Mouse (Mus musculus) intestine, embryonic 16.5 days (tissue): ENCODE measurements around the gene Gm21983. TPM values are rescaled to one million over a fixed set of nuclear protein-coding genes. Genes with fewer than 3 reads are reported as not detected.
A peak's percentile ranks its signal among the peaks of the same experiment; 100 is the strongest.

Source experiments
- ATAC-seq: fragments of 200-750 bp; cut with Nextera tagmentation; 2 replicates; pipeline ENCODE4 v1.8.0; 2017; ENCODE audit warnings: moderate TSS enrichment, moderate library complexity
- H3K27ac ChIP-seq: fragments of 300-500 bp; sonication (generic); 2 replicates; pipeline ENCODE4 v1.5.1; 2014; ENCODE audit warnings: mild to moderate bottlenecking, low read length
- H3K27me3 ChIP-seq: fragments of 300-500 bp; sonication (generic); replicated peaks from 2 replicates; pipeline ENCODE4 v1.6.1; 2014; ENCODE audit warnings: low read length, control low read depth, mixed read lengths; ENCODE audit not compliant: control insufficient read depth, insufficient read depth
- H3K36me3 ChIP-seq: fragments of 300-500 bp; sonication (generic); 2 replicates; pipeline ENCODE4 v1.6.1; 2014; ENCODE audit warnings: low read length, control low read depth; ENCODE audit not compliant: control insufficient read depth, insufficient read depth
- H3K4me1 ChIP-seq: fragments of 300-500 bp; sonication (generic); 2 replicates; pipeline ENCODE4 v1.6.1; 2014; ENCODE audit warnings: low read length, control low read depth, mixed read lengths; ENCODE audit not compliant: control insufficient read depth, insufficient read depth
- H3K4me2 ChIP-seq: fragments of 300-500 bp; sonication (generic); 2 replicates; pipeline ENCODE4 v1.6.1; 2014; ENCODE audit warnings: low read depth, low read length, control low read depth
- H3K4me3 ChIP-seq: fragments of 300-500 bp; sonication (generic); 2 replicates; pipeline ENCODE4 v1.5.1; 2014; ENCODE audit warnings: mild to moderate bottlenecking, low read length
- H3K9ac ChIP-seq: fragments of 300-500 bp; sonication (generic); 2 replicates; pipeline ENCODE4 v1.6.1; 2014; ENCODE audit warnings: low read depth, low read length
- H3K9me3 ChIP-seq: fragments of 300-500 bp; sonication (generic); 2 replicates; pipeline ENCODE4 v1.6.1; 2016; ENCODE audit warnings: low read length, control low read depth; ENCODE audit not compliant: control insufficient read depth
- WGBS: fragments of 180-500 bp; shearing (Covaris S2); extraction: QIAGEN DNeasy Blood & Tissue Kit; methylation state at CpG from one replicate; pipeline ENCODE4 v1.1.7; 2014; 5-methylcytosine and 5-hydroxymethylcytosine counted together
- polyA plus RNA-seq: library from polyadenylated mRNA; unstranded; fragments of >200 nt; fragmentation: Nextera tagmentation; extraction: Ambion mirVana; gene quantifications from 2 replicates; pipeline ENCODE4 v1.2.1, GENCODE M21; 2015

Gene Gm21983
- polyA plus RNA-seq, 1 experiment from 2014 or later: not detected

DNA sequence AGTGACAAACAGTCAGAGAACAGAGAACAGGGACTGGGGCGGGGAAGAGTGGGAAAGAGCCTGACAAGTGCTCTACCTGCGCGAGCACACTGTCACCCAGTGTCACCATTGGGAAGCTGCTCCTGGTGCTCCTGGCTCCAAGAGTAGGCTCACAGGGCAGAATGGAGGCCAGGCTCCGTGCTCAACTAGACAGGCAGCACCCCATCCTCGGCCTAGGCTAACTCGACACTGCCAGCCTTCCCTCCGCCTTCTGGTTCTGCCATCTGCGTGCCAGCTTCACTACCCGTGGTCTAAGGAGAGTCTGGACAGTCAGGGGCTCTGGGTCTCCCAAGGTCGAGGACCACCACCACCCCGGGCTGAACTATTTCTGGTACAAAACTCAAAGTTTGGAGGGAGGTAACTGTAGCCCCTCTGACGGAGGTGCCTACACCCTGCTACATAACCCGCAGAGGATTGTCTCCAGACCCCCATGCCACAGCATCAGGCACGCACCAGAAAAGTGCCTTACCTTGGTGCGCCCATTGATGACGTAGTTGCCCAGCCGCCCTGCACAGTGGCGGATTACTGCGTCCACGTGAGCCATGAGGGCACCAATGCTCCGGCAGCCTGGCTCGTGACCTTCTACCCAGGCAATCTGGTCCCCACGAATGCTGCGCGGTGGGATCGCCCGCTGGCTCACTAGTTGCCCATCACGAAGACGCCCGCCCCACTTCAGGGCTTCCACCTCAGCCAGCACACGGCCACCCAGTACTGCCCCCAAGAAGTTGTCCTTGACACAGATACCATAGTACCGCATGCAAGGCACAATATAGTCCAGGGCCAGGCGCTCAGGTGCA, 16.6 kb downstream of the Gm21983 start:
- peaks cover 56% of the 10 kb centered on the region for H3K4me1 ChIP-seq
- peak overlapping the region; percentile 89 for H3K9ac ChIP-seq
- 77% methylated on average over 33 of the region's 33 CpGs for WGBS
- H3K27ac ChIP-seq: no peak overlapping the region; the same call in 1 of the 2 replicates
- peak overlapping the region; percentile 76 for H3K4me3 ChIP-seq
- no peaks in the 10 kb centered on the region for H3K9me3 ChIP-seq
- ATAC-seq: no peak
- H3K4me2 ChIP-seq: peak overlapping the region; percentile 85
- H3K36me3 ChIP-seq: peaks cover 7% of the 10 kb centered on the region
- no peaks in the 10 kb centered on the region for H3K27me3 ChIP-seq

DNA sequence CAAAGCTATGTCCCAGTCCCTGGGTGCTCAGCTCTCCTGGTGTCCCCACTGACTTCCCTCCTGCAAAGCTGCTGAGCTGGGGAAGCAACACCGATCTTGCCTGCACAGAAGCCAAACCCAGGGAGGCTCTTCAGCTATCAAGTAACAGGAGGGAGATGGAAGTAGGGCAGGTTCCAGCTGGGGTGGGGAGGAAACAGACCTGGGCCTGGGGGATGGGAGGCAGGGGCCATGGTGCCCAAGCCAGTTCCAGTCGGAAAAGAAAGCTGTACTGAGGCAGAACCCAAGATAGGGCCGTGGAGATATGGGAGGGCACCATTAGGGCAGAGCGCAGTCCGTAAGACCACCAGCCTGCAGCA, 17.5 kb downstream of the Gm21983 start:
- Histone ChIP-seq H3K27ac (no peak overlapping the region), H3K4me1 (peaks cover 56% of the 10 kb centered on the region), H3K4me2 (peak overlapping the region; percentile 14; the same call in 1 of the 2 replicates), H3K9ac (peak overlapping the region; percentile 89; the same call in 1 of the 2 replicates), H3K36me3 (peaks cover 13% of the 10 kb centered on the region), H3K9me3 (no peaks in the 10 kb centered on the region), H3K27me3 (no peaks in the 10 kb centered on the region), H3K4me3 (no peak overlapping the region; the same call in 1 of the 2 replicates)
- ATAC-seq: no peak
- 75% methylated on average over 5 of the region's 5 CpGs for WGBS

DNA sequence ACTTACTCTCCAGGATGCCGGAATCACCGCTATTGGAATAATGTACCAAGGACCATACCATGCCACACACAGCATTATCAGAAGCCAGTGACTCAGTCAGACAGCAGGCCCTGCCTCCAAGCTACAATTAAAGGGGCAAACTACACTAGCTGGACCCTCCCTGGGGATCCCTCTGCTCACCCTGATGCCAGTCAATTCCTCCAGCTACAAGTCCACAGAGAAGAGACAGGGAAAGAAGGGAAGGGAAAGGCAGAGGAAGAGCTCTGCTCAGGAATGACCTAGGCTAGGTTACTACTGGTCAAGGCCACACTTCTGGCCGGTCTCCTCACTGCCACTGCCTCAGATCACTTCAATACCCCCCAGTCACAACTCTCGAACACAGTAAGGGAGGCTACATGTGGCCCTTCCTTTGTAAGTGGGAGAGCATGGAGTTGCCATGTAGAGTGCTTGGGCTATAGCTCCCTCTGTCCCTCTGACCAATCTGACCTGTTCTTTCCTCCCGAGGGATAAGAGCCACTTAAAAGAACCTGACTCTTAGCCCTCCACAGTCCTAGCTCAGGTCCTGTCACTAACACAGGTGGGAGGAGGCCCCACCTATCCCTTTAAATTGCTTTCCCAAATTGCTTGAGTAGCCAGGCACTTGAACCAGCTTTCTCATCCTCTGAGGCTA, 18.0 kb downstream of the Gm21983 start:
- H3K4me3 ChIP-seq: no peak overlapping the region; the same call in 1 of the 2 replicates
- H3K36me3 ChIP-seq: peaks cover 15% of the 10 kb centered on the region
- 0 out of 2 replicates have a peak overlapping the region, but pooled peaks have one; percentile 89 for H3K9ac ChIP-seq
- WGBS: 78% methylated on average over 5 of the region's 5 CpGs
- no peaks in the 10 kb centered on the region for H3K27me3 ChIP-seq
- H3K4me1 ChIP-seq: peaks cover 56% of the 10 kb centered on the region
- no peak overlapping the region; the same call in 1 of the 2 replicates for H3K4me2 ChIP-seq
- no peaks in the 10 kb centered on the region for H3K9me3 ChIP-seq
- H3K27ac ChIP-seq: no peak overlapping the region
- no peak for ATAC-seq

DNA sequence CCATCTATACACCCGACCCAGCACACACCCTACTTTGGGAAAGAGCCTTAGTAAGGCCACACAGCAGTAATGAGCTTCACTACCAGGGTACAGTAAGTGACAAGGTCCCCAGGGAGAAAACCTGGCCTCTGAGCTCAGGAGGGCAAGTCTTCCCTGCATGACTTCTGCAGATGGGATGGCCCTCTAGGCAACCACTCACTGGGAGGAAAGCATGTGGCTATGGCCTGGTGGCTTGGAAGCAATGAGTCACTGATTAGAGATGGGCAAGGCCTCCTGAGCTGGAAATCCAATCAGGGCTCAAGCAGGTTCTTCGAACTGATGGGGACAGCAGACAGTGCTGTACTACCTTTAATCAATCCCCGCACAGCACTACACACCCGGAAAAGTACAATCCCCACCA, 19.1 kb downstream of the Gm21983 start:
- no peak overlapping the region for H3K27ac ChIP-seq
- 0 out of 2 replicates have a peak overlapping the region, but pooled peaks have one; percentile 8 for H3K9ac ChIP-seq
- H3K36me3 ChIP-seq: peaks cover 23% of the 10 kb centered on the region
- ATAC-seq: no peak
- no peaks in the 10 kb centered on the region for H3K27me3 ChIP-seq
- WGBS: 77% methylated on average over 4 of the region's 4 CpGs
- H3K9me3 ChIP-seq: no peaks in the 10 kb centered on the region
- no peak overlapping the region for H3K4me2 ChIP-seq
- H3K4me1 ChIP-seq: peaks cover 56% of the 10 kb centered on the region
- H3K4me3 ChIP-seq: no peak overlapping the region

DNA sequence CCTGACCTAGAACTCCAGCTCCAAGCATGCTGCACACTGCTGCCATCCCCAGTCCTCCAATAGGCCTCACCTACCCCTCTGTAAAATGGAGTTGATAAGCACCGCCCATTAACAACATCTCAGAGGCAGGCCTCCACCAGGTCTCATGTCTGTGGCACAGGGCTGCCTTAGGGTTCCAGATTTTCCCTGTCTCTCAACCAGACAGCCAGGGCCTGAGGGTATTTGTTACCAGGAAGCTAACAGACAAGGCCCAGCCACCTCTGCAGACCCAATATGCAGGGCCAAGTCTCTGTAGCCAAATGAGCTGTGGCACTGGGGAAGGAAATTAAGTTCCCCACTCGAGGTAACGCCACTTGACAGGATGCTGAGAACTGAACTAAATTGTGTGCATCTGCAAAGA, 20.0 kb downstream of the Gm21983 start:
- peaks cover 23% of the 10 kb centered on the region for H3K36me3 ChIP-seq
- whole genome bisulfite sequencing: 79% methylated on average over 3 of the region's 3 CpGs
- H3K9ac ChIP-seq: 0 out of 2 replicates have a peak overlapping the region, but pooled peaks have one; percentile 11
- H3K4me3 ChIP-seq: no peak overlapping the region
- no peak for ATAC-seq
- H3K4me2 ChIP-seq: no peak overlapping the region
- H3K27me3 ChIP-seq: no peaks in the 10 kb centered on the region
- H3K4me1 ChIP-seq: peaks cover 56% of the 10 kb centered on the region
- H3K9me3 ChIP-seq: no peaks in the 10 kb centered on the region
- H3K27ac ChIP-seq: peak overlapping the region; percentile 6; the same call in 1 of the 2 replicates

DNA sequence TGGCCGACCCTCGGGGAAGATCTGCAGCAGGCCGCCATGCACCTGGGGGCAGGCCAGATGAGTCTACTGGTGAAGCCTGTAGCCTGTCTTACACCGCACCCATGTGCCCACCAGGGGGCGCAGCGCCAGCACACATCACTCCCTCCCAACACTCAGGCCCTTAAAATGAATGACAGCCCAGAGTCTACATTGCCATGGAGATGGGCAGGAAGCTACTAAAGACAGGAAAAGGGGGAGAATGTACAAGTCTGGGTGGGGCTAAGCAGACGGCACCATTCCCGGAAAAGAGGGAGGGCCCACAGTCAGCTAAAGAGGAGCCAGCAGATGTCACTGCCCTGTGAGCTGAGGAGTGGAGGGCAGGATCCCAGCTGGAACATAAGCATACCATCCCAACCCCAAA, 21.0 kb downstream of the Gm21983 start:
- H3K4me3 ChIP-seq: no peak overlapping the region
- no peak overlapping the region for H3K4me2 ChIP-seq
- H3K9me3 ChIP-seq: no peaks in the 10 kb centered on the region
- peak; percentile 91 for ATAC-seq
- H3K36me3 ChIP-seq: peaks cover 23% of the 10 kb centered on the region
- H3K27me3 ChIP-seq: no peaks in the 10 kb centered on the region
- WGBS: 14% methylated on average over 8 of the region's 8 CpGs
- H3K27ac ChIP-seq: no peak overlapping the region
- H3K9ac ChIP-seq: no peak overlapping the region
- peaks cover 48% of the 10 kb centered on the region for H3K4me1 ChIP-seq

DNA sequence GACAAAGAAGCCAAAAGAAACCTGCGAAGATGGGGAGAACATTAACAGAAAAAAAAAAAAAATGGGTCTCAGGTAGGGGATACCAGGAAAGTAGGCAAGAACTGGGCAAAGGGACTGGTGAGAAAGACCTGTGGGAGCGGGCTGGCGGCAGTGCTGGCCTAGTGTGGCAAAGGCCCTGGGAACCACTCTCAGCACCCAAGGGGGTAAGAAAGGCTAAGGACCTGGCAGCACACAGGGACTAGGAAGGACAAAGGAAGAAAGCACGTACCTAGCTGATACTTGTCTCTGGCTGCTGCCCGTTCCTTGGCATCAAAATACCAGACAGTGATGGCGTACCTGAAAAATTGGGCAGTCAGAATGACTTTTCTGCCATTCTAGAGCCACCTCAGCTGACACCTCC, 21.6 kb downstream of the Gm21983 start:
- ATAC-seq: no peak
- Histone ChIP-seq H3K9ac (no peak overlapping the region), H3K36me3 (peaks cover 20% of the 10 kb centered on the region), H3K4me3 (no peak overlapping the region), H3K27ac (no peak overlapping the region), H3K4me1 (peaks cover 41% of the 10 kb centered on the region), H3K4me2 (no peak overlapping the region), H3K9me3 (no peaks in the 10 kb centered on the region), H3K27me3 (no peaks in the 10 kb centered on the region)
- WGBS: 92% methylated on average over 6 of the region's 6 CpGs

DNA sequence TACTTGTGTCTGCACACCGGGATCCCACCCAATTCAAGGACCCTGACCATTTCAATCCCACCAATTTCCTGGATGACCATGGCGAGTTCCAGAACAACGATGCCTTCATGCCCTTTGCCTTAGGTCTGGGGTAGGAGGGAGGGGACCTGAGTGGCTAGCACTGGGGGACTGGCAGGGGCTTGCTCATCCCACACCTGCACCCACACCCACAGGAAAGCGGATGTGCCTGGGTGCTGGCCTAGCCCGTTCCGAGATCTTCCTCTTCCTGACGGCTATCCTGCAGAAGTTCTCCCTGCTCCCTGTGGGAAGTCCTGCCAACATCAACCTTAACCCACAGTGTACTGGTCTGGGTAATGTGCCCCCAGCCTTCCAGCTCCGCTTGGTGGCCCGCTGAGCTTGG, 22.7 kb downstream of the Gm21983 start:
- H3K4me1 ChIP-seq: peaks cover 34% of the 10 kb centered on the region

DNA sequence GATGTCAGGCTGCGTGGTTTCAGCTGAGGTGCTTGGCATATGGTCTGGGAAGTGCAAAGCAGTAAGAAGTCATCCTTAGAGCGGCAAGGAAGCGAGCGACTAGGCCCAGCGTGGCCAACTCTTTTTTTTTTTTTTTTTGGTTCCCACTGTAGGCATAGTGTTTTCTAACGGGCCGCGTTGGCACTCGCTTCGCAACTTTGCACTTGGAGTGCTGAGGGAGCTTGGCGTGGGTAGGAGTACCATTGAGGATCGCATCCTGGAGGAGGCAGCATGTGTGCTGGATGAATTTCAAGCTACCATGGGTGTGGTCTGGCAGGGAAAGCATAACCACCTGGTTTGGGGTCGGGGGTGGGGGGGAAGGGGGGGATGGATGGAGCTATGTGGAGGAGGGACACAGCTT, 24.9 kb downstream of the Gm21983 start:
- Histone ChIP-seq H3K9ac (no peak overlapping the region), H3K27ac (no peak overlapping the region), H3K4me1 (peaks cover 15% of the 10 kb centered on the region), H3K36me3 (peaks cover 19% of the 10 kb centered on the region), H3K27me3 (no peaks in the 10 kb centered on the region), H3K4me3 (no peak overlapping the region), H3K4me2 (no peak overlapping the region), H3K9me3 (no peaks in the 10 kb centered on the region)
- no peak for ATAC-seq
- 78% methylated on average over 13 of the region's 13 CpGs for WGBS

More for the DNA sequence above, 22.7 kb downstream of the Gm21983 start:
- no peak overlapping the region for H3K4me2 ChIP-seq
- no peak overlapping the region for H3K4me3 ChIP-seq
- H3K9me3 ChIP-seq: no peaks in the 10 kb centered on the region
- H3K9ac ChIP-seq: no peak overlapping the region
- 92% methylated on average over 9 of the region's 9 CpGs for WGBS
- no peak for ATAC-seq
- peaks cover 19% of the 10 kb centered on the region for H3K36me3 ChIP-seq
- no peak overlapping the region for H3K27ac ChIP-seq
- no peaks in the 10 kb centered on the region for H3K27me3 ChIP-seq
